Mouse (Mus musculus) lung, postnatal 0 days (tissue): ENCODE data around the gene Lamc3.

Experiments used
- CTCF ChIP-seq: IDR thresholded peaks from 2 replicates; pipeline ENCODE4 v1.5.1; 2016; ENCODE audit warnings: antibody characterized with exemption, mild to moderate bottlenecking
- EP300 ChIP-seq: IDR thresholded peaks from 2 replicates; pipeline ENCODE4 v1.6.1; 2016; ENCODE audit warnings: antibody characterized with exemption, mild to moderate bottlenecking, control low read depth

- TF ChIP-seq CTCF: no peak
- no peak for TF ChIP-seq EP300
These were observed 79.7 kb downstream of the Lamc3 start for GRCm38 (mm10) chr2:31966801-31967200.
